Mouse (Mus musculus): ENCODE measurements around the gene Lamtor5. TPM values are rescaled to one million over a fixed set of nuclear protein-coding genes. Genes with fewer than 3 reads are reported as not detected.
A peak's percentile ranks its signal among the peaks of the same experiment; 100 is the strongest.
"Not testable (repeated sequence)": the region's sequence is repeated elsewhere in the genome, so short reads cannot be mapped to it uniquely, and the experiment has no call there.

Gene Lamtor5
- polyA plus RNA-seq, 1 experiment from 2014 or later = 192 TPM

GRCm38 (mm10) chr3:107273820-107274219, 4.8 kb upstream of the Lamtor5 start:
- H3K9ac ChIP-seq = no peak overlapping the region
- no peaks in the 10 kb centered on the region for H3K36me3 ChIP-seq
- WGBS = 12% methylated on average over 3 of the region's 3 CpGs
- no peak overlapping the region for H3K4me2 ChIP-seq
- H3K4me3 ChIP-seq (replicated peaks) = no peak overlapping the region
- H3K27ac ChIP-seq = no peak overlapping the region
- no peaks in the 10 kb centered on the region for H3K9me3 ChIP-seq (replicated peaks)
- peaks cover 6% of the 10 kb centered on the region for H3K4me1 ChIP-seq
- H3K27me3 ChIP-seq = no peaks in the 10 kb centered on the region
- no peak for ATAC-seq (replicated peaks; ENCODE audit: low FRiP score)

- Histone ChIP-seq H3K27me3 (no peaks in the 10 kb centered on the region), H3K4me1 (peaks cover 16% of the 10 kb centered on the region), H3K9ac (no peak overlapping the region), H3K4me2 (no peak overlapping the region), H3K36me3 (no peaks in the 10 kb centered on the region), H3K9me3 (replicated peaks) (no peaks in the 10 kb centered on the region), H3K27ac (no peak overlapping the region), H3K4me3 (replicated peaks) (no peak overlapping the region)
- no peak for ATAC-seq (replicated peaks; ENCODE audit: low FRiP score)
- WGBS = 53% methylated on average over 5 of the region's 5 CpGs
These were observed 3.3 kb upstream of the Lamtor5 start for GRCm38 (mm10) chr3:107275351-107275750.

GRCm38 (mm10) chr3:107275996-107276395, 2.7 kb upstream of the Lamtor5 start:
- H3K9ac ChIP-seq = no peak overlapping the region
- peaks cover 19% of the 10 kb centered on the region for H3K4me1 ChIP-seq
- no peak overlapping the region for H3K4me3 ChIP-seq (replicated peaks)
- H3K36me3 ChIP-seq = no peaks in the 10 kb centered on the region
- no peak for ATAC-seq (replicated peaks; ENCODE audit: low FRiP score)
- H3K9me3 ChIP-seq (replicated peaks) = no peaks in the 10 kb centered on the region
- H3K27ac ChIP-seq = no peak overlapping the region
- no peaks in the 10 kb centered on the region for H3K27me3 ChIP-seq
- 55% methylated on average over 4 of the region's 4 CpGs for WGBS
- no peak overlapping the region for H3K4me2 ChIP-seq

- ATAC-seq (replicated peaks; ENCODE audit: low FRiP score) = no peak
- Histone ChIP-seq H3K27ac (no peak overlapping the region), H3K9ac (no peak overlapping the region), H3K36me3 (peaks cover 2% of the 10 kb centered on the region; the same call in 1 of the 2 replicates), H3K4me3 (replicated peaks) (no peak overlapping the region), H3K9me3 (replicated peaks) (no peaks in the 10 kb centered on the region), H3K4me2 (no peak overlapping the region), H3K27me3 (no peaks in the 10 kb centered on the region), H3K4me1 (peaks cover 19% of the 10 kb centered on the region)
- 86% methylated on average over 3 of the region's 3 CpGs for WGBS
These were observed 2.0 kb upstream of the Lamtor5 start for GRCm38 (mm10) chr3:107276626-107277025.

- Histone ChIP-seq H3K27ac (no peak overlapping the region), H3K27me3 (no peaks in the 10 kb centered on the region), H3K4me3 (replicated peaks) (no peak overlapping the region), H3K4me1 (peaks cover 6% of the 10 kb centered on the region), H3K9me3 (replicated peaks) (no peaks in the 10 kb centered on the region), H3K9ac (no peak overlapping the region), H3K36me3 (peaks cover 41% of the 10 kb centered on the region), H3K4me2 (no peak overlapping the region)
- no peak for ATAC-seq (replicated peaks; ENCODE audit: low FRiP score)
- WGBS = 78% methylated on average over 2 of the region's 2 CpGs
These were observed 7.5 kb downstream of the Lamtor5 start for GRCm38 (mm10) chr3:107286123-107286522.

DNA sequence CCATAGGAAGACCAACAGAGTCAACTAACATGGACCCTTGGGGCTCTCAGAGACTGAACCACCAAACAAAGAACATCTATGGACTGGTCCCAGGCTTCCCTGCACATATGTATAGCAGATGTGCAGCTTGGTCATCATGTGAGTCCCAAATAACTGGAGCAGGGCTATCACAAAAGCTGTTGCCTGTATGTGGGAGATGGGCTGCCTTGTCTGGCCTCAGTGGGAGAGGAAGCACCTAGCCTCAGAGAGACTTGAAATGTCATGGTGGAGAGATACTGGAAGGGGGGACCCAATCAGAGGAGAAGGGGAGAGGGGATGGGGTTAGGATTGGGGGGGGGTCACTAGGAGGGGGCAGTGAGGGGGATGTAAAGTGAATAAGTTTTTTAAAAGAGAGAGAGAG, 8.7 kb downstream of the Lamtor5 start:
- ATAC-seq (replicated peaks; ENCODE audit: low FRiP score) = no peak
- H3K36me3 ChIP-seq = peaks cover 32% of the 10 kb centered on the region
- no peak overlapping the region for H3K4me3 ChIP-seq (replicated peaks)

DNA sequence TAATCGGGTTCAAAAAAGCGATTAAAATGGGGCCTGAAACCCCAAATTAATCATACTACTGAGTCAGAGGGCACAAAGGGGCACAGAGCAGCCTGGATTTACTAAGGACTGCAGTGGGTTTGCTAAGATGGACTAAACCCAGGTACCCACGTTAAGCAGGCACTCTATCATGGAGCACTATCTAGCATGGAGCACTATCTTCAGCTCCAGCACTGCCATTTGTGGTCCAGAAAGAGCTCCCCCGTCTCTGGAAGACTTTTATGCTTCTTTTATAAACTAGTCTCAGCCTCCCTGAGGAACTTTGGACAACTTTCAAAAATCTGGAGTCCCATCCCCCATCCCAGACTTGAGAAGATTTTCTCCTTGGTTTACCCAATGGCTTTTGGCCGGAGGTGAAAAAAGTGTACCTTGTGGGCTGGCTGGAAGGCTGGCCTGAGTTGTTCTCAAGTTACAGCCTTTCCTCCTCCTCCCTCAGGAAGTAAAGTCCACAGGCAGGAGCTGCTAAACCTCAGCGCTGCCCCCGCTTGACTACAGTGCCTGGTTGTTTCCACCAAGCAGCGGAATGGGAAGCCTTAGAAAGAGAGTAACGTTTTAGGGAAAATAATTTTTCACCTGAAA, 12.2 kb downstream of the Lamtor5 start, which contains the start of gene Slc16a4:
Slc16a4 (plus strand) TSS at position 467 of the 618 bp plus-strand sequence.
- Histone ChIP-seq H3K4me3 (replicated peaks) (peak within 1 kb of the TSS; percentile 3; the same call in 1 of the 2 replicates), H3K27ac (peak within 1 kb of the TSS; percentile 87), H3K9ac (no peak within 1 kb of the TSS), H3K4me2 (peak within 1 kb of the TSS; percentile 43), H3K27me3 (no peaks in the 10 kb centered on the region), H3K4me1 (peaks cover 13% of the 10 kb centered on the region), H3K36me3 (0 out of 2 replicates have a peak, but pooled peaks cover 1% of the 10 kb centered on the region), H3K9me3 (replicated peaks) (no peaks in the 10 kb centered on the region)
- WGBS = 19% methylated on average over 9 of the region's 9 CpGs
- ATAC-seq (replicated peaks; ENCODE audit: low FRiP score) = peak; percentile 94

More for the DNA sequence above, 8.7 kb downstream of the Lamtor5 start:
- no peaks in the 10 kb centered on the region for H3K27me3 ChIP-seq
- H3K4me2 ChIP-seq = no peak overlapping the region
- no peaks in the 10 kb centered on the region for H3K9me3 ChIP-seq (replicated peaks)
- peaks cover 13% of the 10 kb centered on the region for H3K4me1 ChIP-seq
- no peak overlapping the region for H3K27ac ChIP-seq
- H3K9ac ChIP-seq = no peak overlapping the region

DNA sequence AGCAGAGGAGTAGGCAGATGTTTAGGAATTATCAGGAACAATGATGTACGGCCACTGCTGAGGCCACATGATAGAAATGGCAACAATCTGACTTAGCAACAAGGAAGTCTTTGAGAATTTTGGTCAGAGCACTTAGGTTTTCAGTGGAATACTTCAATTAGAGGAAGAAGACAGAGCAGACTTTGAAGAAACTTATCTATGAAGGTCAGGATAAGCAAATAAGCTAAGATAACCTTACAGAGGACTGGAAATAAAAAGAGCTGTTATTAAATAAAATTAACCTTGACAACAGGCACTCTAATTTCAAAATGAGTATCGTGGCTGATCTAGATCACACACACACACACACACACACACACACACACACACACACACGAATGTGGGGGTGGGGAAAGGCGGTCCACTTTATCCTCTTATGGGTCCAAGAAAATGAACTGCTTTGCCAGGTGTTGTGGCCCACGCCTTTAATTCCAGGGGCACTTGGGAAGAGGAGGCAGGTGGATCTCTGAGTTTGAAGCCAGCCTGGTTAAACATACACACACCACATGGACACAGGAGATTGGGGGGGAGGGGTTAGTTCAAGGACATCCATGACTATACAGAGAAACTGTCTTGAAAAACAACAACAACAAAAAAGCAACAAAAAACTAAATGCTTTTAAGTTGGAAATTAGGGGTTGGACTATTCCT, 17.2 kb downstream of the Lamtor5 start:
- WGBS = 81% methylated on average over 5 of the region's 5 CpGs
- ATAC-seq (replicated peaks; ENCODE audit: low FRiP score) = no peak
- Histone ChIP-seq H3K4me1 (peaks cover 11% of the 10 kb centered on the region), H3K4me2 (no peak overlapping the region), H3K4me3 (replicated peaks) (no peak overlapping the region), H3K9me3 (replicated peaks) (no peaks in the 10 kb centered on the region), H3K27ac (no peak overlapping the region), H3K9ac (no peak overlapping the region), H3K27me3 (no peaks in the 10 kb centered on the region), H3K36me3 (0 out of 2 replicates have a peak, but pooled peaks cover under 1% of the 10 kb centered on the region)

- not testable (repeated sequence) for ATAC-seq (replicated peaks; ENCODE audit: low FRiP score); H3K27ac ChIP-seq; H3K4me2 ChIP-seq; H3K4me3 ChIP-seq (replicated peaks); H3K36me3 ChIP-seq; H3K9me3 ChIP-seq (replicated peaks); H3K4me1 ChIP-seq; H3K27me3 ChIP-seq; H3K9ac ChIP-seq
- 74% methylated on average over 4 of the region's 4 CpGs for WGBS
These were observed 18.3 kb downstream of the Lamtor5 start for GRCm38 (mm10) chr3:107296917-107297316.

GRCm38 (mm10) chr3:107317338-107317737, 38.7 kb downstream of the Lamtor5 start:
- H3K4me2 ChIP-seq = no peak overlapping the region
- H3K4me1 ChIP-seq = peaks cover 10% of the 10 kb centered on the region; the same call in 1 of the 2 replicates
- H3K36me3 ChIP-seq = peaks cover 40% of the 10 kb centered on the region
- H3K27me3 ChIP-seq = no peaks in the 10 kb centered on the region
- ATAC-seq (replicated peaks; ENCODE audit: low FRiP score) = no peak
- 90% methylated on average over 3 of the region's 3 CpGs for WGBS
- H3K9me3 ChIP-seq (replicated peaks) = no peaks in the 10 kb centered on the region
- no peak overlapping the region for H3K27ac ChIP-seq
- no peak overlapping the region for H3K9ac ChIP-seq
- no peak overlapping the region for H3K4me3 ChIP-seq (replicated peaks)

GRCm38 (mm10) chr3:107321141-107321540, 42.5 kb downstream of the Lamtor5 start:
- Histone ChIP-seq H3K27ac (no peak overlapping the region), H3K27me3 (no peaks in the 10 kb centered on the region), H3K4me1 (peaks cover 33% of the 10 kb centered on the region), H3K9ac (no peak overlapping the region), H3K4me2 (no peak overlapping the region), H3K36me3 (peaks cover 50% of the 10 kb centered on the region), H3K9me3 (replicated peaks) (no peaks in the 10 kb centered on the region), H3K4me3 (replicated peaks) (no peak overlapping the region)
- no peak for ATAC-seq (replicated peaks; ENCODE audit: low FRiP score)
- WGBS = 87% methylated on average over 2 of the region's 2 CpGs

- no peaks in the 10 kb centered on the region for H3K27me3 ChIP-seq
- H3K27ac ChIP-seq = no peak overlapping the region
- H3K4me1 ChIP-seq = peaks cover 33% of the 10 kb centered on the region
- H3K4me3 ChIP-seq (replicated peaks) = no peak overlapping the region
- no peaks in the 10 kb centered on the region for H3K9me3 ChIP-seq (replicated peaks)
- ATAC-seq (replicated peaks; ENCODE audit: low FRiP score) = no peak
- H3K36me3 ChIP-seq = peaks cover 47% of the 10 kb centered on the region
- H3K9ac ChIP-seq = no peak overlapping the region
- no peak overlapping the region for H3K4me2 ChIP-seq
These were observed 43.1 kb downstream of the Lamtor5 start for GRCm38 (mm10) chr3:107321776-107322175.
